Mouse (Mus musculus) limb, embryonic 12.5 days (tissue): Measurements from ENCODE around the gene Med12l. TPM values are rescaled to one million over a fixed set of nuclear protein-coding genes. Genes with fewer than 3 reads are reported as not detected.

ENCODE experiments used
- ATAC-seq: fragments of 200-750 bp; cut with Nextera tagmentation; 2 replicates; pipeline ENCODE4 v1.8.0; 2017; ENCODE audit warnings: low read depth, moderate TSS enrichment; ENCODE audit not compliant: insufficient number of reproducible peaks, insufficient read depth, low FRiP score, low TSS enrichment
- H3K27ac ChIP-seq: fragments of 300-500 bp; sonication (generic); 2 replicates; pipeline ENCODE4 v1.5.1; 2016; ENCODE audit warnings: mild to moderate bottlenecking, moderate library complexity
- H3K27me3 ChIP-seq: fragments of 300-500 bp; sonication (generic); 2 replicates; pipeline ENCODE4 v1.6.1; 2016; ENCODE audit warnings: mild to moderate bottlenecking, moderate library complexity
- H3K36me3 ChIP-seq: fragments of 300-500 bp; sonication (generic); 2 replicates; pipeline ENCODE4 v1.6.1; 2016; ENCODE audit warnings: mild to moderate bottlenecking, moderate library complexity
- H3K4me1 ChIP-seq: fragments of 300-500 bp; sonication (generic); replicated peaks from 2 replicates; pipeline ENCODE4 v1.6.1; 2016
- H3K4me2 ChIP-seq: fragments of 300-500 bp; sonication (generic); 2 replicates; pipeline ENCODE4 v1.6.1; 2016; ENCODE audit warnings: mild to moderate bottlenecking, moderate library complexity
- H3K4me3 ChIP-seq: fragments of 300-500 bp; sonication (generic); replicated peaks from 2 replicates; pipeline ENCODE4 v1.5.1; 2016; ENCODE audit warnings: mild to moderate bottlenecking
- H3K9ac ChIP-seq: fragments of 300-500 bp; sonication (generic); replicated peaks from 2 replicates; pipeline ENCODE4 v1.6.1; 2016; ENCODE audit warnings: mild to moderate bottlenecking, moderate library complexity
- H3K9me3 ChIP-seq: fragments of 300-500 bp; sonication (generic); 2 replicates; pipeline ENCODE4 v1.6.1; 2016; ENCODE audit warnings: mild to moderate bottlenecking, moderate library complexity
- WGBS: fragments of 180-500 bp; shearing (Covaris S2); methylation state at CpG from one replicate; pipeline ENCODE4 v1.1.7; 2016; 5-methylcytosine and 5-hydroxymethylcytosine counted together
- polyA plus RNA-seq: library from polyadenylated mRNA; unstranded; fragments of >200 nt; fragmentation: Nextera tagmentation; extraction: Ambion mirVana; gene quantifications from 2 replicates; pipeline ENCODE4 v1.2.1, GENCODE M21; 2016

Med12l gene
- polyA plus RNA-seq, 1 experiment from 2014 or later = 2.4 TPM

DNA sequence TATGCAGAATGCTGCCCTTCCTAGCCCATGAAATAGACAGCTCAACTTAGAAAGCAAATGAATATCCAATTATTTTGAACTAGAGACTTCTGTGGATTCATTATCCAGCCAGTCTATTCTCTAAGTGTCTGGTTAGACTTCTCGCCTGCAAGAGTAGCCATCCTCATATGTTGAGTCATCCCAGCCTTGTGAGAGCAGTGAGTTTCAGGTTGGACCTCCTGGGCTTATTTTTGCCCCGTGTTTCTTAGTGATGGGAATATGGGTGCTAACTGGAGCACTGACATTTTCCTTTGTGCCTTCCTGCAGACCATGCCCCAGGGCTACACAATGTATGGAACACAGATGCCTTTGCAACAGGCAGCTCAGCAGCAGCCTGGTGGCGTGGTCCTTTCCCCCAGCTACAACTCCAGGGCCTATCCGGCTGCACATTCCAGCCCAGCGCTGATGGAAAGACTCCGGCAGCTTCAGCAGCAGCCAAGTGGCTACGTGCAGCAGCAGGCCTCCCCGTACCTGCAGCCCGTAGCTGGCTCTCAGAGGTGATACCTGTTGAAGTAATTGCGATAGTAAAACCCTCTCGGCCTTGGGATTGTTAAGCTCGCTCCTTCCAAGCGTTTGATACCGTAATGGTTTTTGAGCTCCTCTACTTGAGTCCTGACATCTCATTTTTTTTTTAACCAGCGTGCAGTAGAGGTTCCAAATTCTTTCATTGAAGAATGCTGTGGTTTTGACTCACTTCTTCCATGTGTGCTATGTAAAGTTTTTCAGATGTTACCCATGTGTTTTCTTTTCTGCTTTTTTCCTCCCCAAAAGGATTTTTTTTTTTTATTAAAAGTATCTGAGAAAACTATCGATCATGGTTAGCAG lies 290.3 kb downstream of the Med12l start:
- peak overlapping the region; percentile 59 for H3K27ac ChIP-seq
- 0 out of 2 replicates have a peak, but pooled peaks cover 6% of the 10 kb centered on the region for H3K4me1 ChIP-seq

DNA sequence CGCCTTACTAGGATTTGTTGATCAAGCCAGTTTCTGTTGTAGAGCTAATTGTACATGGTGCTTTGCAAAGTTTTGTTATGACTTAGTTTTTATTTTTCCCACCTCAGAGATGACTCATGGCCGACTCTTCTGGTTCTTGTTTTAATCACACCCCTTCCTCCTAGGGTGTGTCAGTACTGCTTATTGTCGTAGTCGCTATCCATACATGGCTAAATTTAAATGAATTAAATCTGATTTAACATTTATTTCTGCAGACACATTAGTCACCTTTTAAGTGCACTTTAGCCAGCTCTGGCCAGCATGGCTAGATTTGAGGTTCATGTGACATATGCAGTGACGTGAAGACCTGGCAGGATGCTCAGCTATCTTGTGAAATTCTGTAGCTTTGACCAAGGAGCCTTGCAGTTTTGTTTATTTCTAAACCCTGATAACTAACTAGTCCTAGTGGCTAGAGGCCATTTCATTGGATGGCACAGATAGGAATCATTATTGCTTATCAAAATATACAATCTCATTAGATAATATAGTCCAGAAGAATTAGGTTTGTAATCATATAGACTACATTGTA lies 291.0 kb downstream of the Med12l start:
- no peaks in the 10 kb centered on the region for H3K27me3 ChIP-seq
- no peak overlapping the region for H3K4me2 ChIP-seq
- H3K4me1 ChIP-seq = 0 out of 2 replicates have a peak, but pooled peaks cover 6% of the 10 kb centered on the region
- H3K36me3 ChIP-seq = no peaks in the 10 kb centered on the region
- H3K4me3 ChIP-seq = no peak overlapping the region
- H3K9me3 ChIP-seq = no peaks in the 10 kb centered on the region
- no peak for ATAC-seq
- H3K27ac ChIP-seq = no peak overlapping the region
- 90% methylated on average over 5 of the region's 5 CpGs for WGBS
- no peak overlapping the region for H3K9ac ChIP-seq

More for the DNA sequence above, 290.3 kb downstream of the Med12l start:
- H3K9ac ChIP-seq = no peak overlapping the region
- no peaks in the 10 kb centered on the region for H3K9me3 ChIP-seq
- no peaks in the 10 kb centered on the region for H3K36me3 ChIP-seq
- ATAC-seq = peak; percentile 15; the same call in 1 of the 2 replicates
- 74% methylated on average over 16 of the region's 16 CpGs for WGBS
- no peak overlapping the region for H3K4me3 ChIP-seq
- no peak overlapping the region for H3K4me2 ChIP-seq
- no peaks in the 10 kb centered on the region for H3K27me3 ChIP-seq

DNA sequence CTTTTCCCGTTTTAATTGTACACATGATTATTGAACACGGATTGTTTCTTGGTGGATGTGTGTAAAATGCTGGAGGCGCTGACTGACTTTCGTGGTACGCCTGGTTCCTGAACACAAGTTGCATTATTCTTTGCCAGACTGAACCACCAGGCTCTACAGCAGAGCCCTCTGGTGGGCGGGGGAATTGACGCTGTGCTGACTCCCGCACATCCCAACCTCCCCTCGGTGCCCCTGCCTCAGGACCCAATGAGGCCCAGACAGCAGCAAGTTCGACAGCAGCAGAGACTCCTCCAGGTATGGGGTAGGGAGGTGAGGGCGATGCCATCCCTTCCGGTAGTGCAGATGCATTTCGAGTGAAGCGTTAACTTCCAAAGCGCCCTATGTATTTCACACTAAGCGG lies 292.0 kb downstream of the Med12l start:
- no peaks in the 10 kb centered on the region for H3K36me3 ChIP-seq
- 84% methylated on average over 16 of the region's 16 CpGs for WGBS
- H3K27me3 ChIP-seq = no peaks in the 10 kb centered on the region

DNA sequence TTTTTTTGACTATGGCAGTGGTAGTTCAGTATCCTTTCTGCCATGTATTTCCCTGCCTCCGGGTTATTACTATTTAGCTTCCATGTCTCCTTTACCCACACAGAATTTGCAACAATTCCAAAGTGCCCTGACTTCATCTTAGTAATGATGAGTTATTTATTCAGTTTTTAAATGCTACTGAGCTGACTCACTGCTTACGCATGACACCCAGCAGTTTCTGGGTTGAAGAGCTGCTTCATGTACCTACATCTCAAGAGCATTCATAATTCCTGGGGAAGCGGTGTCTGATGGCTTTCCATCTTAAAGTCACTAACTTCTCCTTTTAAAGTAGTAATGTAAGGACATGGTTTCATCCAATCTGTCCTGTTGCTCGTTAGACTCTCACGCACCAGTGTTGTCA lies 299.3 kb downstream of the Med12l start:
- Histone ChIP-seq H3K4me3 (no peak overlapping the region), H3K9me3 (no peaks in the 10 kb centered on the region), H3K4me2 (no peak overlapping the region), H3K9ac (no peak overlapping the region), H3K27me3 (no peaks in the 10 kb centered on the region), H3K4me1 (no peaks in the 10 kb centered on the region), H3K27ac (no peak overlapping the region), H3K36me3 (no peaks in the 10 kb centered on the region)
- no peak for ATAC-seq
- WGBS = 95% methylated on average over 5 of the region's 5 CpGs

More for the DNA sequence above, 292.0 kb downstream of the Med12l start:
- Histone ChIP-seq H3K27ac (no peak overlapping the region), H3K4me2 (no peak overlapping the region), H3K4me1 (0 out of 2 replicates have a peak, but pooled peaks cover 6% of the 10 kb centered on the region), H3K9me3 (no peaks in the 10 kb centered on the region), H3K4me3 (no peak overlapping the region), H3K9ac (no peak overlapping the region)
- ATAC-seq = no peak

DNA sequence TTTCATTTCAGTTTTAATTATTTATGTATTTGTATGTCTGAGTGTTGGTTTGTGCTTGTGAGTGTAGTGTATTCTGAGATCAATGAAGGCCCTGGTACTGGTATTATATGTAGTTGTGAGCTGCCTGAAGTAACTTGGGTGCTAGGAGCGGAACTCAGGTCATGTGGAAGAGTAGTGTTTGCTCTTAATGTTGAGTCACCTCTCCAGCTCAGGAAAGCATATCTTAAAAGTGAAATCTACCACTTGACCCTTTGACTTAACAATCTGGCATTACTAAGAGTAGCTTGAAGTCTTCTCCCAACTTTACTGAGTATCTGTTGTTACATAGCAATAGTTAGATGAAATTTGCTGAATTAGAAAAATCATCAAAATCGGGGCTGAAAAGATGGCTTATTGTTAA lies 299.9 kb downstream of the Med12l start:
- no peak overlapping the region for H3K27ac ChIP-seq
- 91% methylated on average over 2 of the region's 2 CpGs for WGBS
- no peak overlapping the region for H3K9ac ChIP-seq
- no peaks in the 10 kb centered on the region for H3K27me3 ChIP-seq
- H3K4me3 ChIP-seq = no peak overlapping the region
- no peak for ATAC-seq
- no peaks in the 10 kb centered on the region for H3K4me1 ChIP-seq
- H3K36me3 ChIP-seq = no peaks in the 10 kb centered on the region
- H3K9me3 ChIP-seq = no peaks in the 10 kb centered on the region
- no peak overlapping the region for H3K4me2 ChIP-seq

DNA sequence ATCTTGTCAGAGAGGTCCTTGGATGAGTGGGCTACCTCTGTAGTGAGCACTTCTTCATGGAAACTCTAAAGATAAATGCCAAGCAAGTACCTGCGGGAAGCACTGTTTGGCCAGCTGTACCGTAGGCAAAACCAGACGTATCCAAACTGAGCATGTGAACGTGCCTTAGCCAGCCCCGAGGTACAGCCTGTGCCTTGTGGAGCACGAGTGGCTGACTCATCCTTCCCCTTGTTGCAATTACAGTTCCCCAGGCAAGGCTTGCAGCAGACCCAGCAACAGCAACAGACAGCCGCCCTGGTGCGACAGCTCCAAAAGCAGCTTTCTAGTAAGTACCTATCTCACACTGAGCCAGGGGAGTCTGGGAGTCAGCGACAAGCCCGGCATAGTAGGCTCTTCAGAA lies 307.0 kb downstream of the Med12l start:
- Histone ChIP-seq H3K9ac (no peak overlapping the region), H3K27ac (no peak overlapping the region), H3K9me3 (no peaks in the 10 kb centered on the region), H3K4me1 (no peaks in the 10 kb centered on the region), H3K36me3 (peaks cover 13% of the 10 kb centered on the region), H3K4me3 (no peak overlapping the region), H3K27me3 (no peaks in the 10 kb centered on the region), H3K4me2 (no peak overlapping the region)
- WGBS = 88% methylated on average over 10 of the region's 10 CpGs
- no peak for ATAC-seq

DNA sequence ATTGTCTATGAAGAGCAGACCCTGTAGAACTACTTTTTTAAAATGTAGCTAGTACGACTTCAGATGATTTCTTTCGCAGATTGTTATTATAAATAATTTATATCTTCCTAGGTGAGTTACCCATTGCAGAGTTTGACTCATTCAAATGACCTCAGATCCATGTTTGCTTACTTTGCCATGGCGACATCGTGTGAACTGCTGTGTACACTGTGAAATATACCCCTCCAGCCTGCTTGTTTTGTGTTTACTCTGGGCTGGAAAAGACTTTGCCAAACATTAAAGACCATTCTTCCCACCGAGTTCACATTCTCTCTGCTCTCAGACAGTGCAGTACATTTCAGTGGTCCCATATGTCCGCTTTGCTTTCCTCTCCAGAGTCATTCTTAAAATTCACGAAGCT lies 310.5 kb downstream of the Med12l start:
- Histone ChIP-seq H3K27ac (no peak overlapping the region), H3K4me1 (no peaks in the 10 kb centered on the region), H3K9ac (no peak overlapping the region), H3K9me3 (no peaks in the 10 kb centered on the region), H3K4me2 (no peak overlapping the region), H3K4me3 (no peak overlapping the region), H3K27me3 (no peaks in the 10 kb centered on the region), H3K36me3 (peaks cover 39% of the 10 kb centered on the region)
- no peak for ATAC-seq
- 87% methylated on average over 7 of the region's 7 CpGs for WGBS

DNA sequence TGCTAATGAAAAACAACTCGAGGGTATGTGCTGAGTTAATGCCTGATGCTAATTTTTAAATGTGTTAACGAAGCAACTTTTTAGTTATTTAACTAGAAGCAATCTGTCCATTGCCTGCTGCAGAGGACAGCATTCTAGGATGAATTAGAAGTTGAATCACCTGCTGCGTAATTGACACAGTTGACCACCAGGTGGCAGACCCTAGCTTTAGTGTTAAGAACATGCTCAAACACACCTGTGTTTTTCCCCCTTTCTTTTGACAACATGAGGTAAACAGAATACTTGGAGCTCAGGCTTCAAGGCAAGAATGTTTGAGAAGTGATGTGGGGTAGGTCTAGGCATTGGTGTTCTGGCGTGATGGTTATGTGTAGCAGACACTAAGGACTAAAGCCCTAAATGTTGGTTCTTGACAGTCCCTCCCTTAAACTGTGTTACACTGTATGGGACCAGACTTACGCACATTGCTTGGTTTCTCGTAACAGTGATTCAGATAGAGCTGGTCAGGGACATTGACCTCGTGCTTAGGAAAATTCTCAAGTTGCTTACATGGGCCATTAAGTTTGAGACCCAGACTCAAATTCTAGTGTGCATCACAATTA lies 315.8 kb downstream of the Med12l start:
- no peaks in the 10 kb centered on the region for H3K27me3 ChIP-seq
- no peaks in the 10 kb centered on the region for H3K9me3 ChIP-seq
- no peak overlapping the region for H3K4me2 ChIP-seq
- H3K4me3 ChIP-seq = no peak overlapping the region
- no peaks in the 10 kb centered on the region for H3K4me1 ChIP-seq
- no peak for ATAC-seq
- no peak overlapping the region for H3K27ac ChIP-seq
- H3K9ac ChIP-seq = no peak overlapping the region
- H3K36me3 ChIP-seq = peaks cover 46% of the 10 kb centered on the region
- WGBS = 48% methylated on average over 7 of the region's 7 CpGs

DNA sequence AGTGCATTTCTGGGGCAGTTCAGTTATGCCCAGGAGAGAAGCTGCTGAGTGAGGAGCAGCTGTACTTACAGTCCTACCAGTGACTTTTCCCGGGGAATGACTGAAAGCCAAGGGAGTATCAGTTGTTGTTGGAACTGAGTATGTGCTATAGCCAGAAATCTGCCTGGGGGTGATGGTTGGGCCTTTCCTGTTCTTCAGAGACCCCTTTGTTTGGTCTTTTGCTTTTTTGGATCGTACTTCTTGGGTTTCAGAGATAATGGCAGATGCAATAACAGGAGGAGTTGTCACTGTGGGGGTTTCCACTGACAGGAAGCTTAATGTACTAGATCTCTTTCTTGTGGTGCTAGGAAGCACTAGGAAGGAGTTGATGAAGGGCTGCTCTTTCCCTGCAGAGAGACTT lies 322.9 kb downstream of the Med12l start:
- no peaks in the 10 kb centered on the region for H3K4me1 ChIP-seq
- no peak overlapping the region for H3K9ac ChIP-seq
- no peak for ATAC-seq
- no peak overlapping the region for H3K27ac ChIP-seq
- WGBS = 88% methylated on average over 2 of the region's 2 CpGs
- no peak overlapping the region for H3K4me3 ChIP-seq
- 0 out of 2 replicates have a peak, but pooled peaks cover 4% of the 10 kb centered on the region for H3K9me3 ChIP-seq
- no peaks in the 10 kb centered on the region for H3K27me3 ChIP-seq
- no peak overlapping the region for H3K4me2 ChIP-seq
- H3K36me3 ChIP-seq = peaks cover 52% of the 10 kb centered on the region

DNA sequence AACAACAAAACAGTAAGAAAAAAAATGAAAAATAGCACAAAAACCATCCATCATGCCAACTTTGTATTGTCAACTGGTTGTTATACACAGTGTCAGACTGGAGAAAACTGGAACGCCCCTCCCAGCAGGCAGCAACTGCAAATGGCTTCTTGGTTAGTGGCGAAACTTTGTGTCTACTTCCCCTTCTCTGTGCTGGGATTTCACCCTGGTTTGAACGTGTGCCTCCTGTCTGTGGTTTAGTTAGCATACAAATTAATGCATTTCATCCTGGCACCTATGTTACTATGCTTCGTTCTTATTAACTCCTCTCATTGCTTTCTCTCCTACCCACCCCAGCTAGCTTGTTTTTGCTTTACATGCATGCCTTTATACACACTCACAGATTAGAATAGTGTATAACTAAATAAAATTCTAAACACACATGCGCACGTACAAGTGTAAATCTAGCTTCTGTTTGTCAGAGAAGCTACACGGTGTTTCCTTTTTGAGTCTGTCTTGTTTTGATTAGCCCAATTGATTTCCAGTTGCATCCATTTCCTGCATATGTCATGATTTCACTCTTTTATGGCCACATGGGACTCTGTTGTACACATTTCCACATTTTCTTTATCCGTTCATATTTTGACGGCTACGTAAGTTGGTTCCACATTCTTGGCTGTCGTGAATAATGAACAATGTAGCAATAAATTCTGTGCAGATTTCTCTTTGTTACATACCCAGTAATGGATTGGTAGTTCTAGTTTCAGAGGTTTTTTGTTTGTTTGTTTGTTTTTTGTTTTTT lies 336.2 kb downstream of the Med12l start:
- 73% methylated on average over 11 of the region's 11 CpGs for WGBS
- ATAC-seq = no peak
- Histone ChIP-seq H3K27me3 (no peaks in the 10 kb centered on the region), H3K4me1 (no peaks in the 10 kb centered on the region), H3K4me3 (no peak overlapping the region), H3K9me3 (no peaks in the 10 kb centered on the region), H3K9ac (no peak overlapping the region), H3K27ac (no peak overlapping the region), H3K4me2 (no peak overlapping the region; the same call in 1 of the 2 replicates), H3K36me3 (peaks cover 16% of the 10 kb centered on the region; the same call in 1 of the 2 replicates)

DNA sequence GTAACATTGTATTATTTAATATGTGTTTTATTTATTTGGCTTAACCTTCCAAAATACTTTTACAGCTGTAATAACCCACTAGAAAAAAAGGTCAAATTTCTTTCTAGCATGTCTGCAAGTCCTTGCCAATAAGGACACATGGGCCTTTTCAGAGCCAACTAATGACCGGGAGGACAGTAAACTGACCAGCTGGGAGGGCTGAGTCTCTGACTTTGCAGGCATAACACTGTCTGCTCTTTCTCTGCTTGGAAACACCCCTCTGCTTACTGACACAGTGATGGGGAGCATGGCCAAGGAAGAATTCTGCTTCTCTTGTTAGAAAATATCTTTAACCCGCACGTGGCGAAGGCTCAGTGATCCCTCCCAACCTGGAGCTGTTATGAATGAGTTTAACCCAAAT lies 337.4 kb downstream of the Med12l start:
- no peaks in the 10 kb centered on the region for H3K9me3 ChIP-seq
- no peaks in the 10 kb centered on the region for H3K4me1 ChIP-seq
- WGBS = 66% methylated on average over 4 of the region's 4 CpGs
- H3K9ac ChIP-seq = no peak overlapping the region; the same call in 1 of the 2 replicates
- H3K36me3 ChIP-seq = peaks cover 15% of the 10 kb centered on the region; the same call in 1 of the 2 replicates
- peak overlapping the region; percentile 67 for H3K4me3 ChIP-seq
- H3K27me3 ChIP-seq = no peaks in the 10 kb centered on the region
- H3K4me2 ChIP-seq = peak overlapping the region; percentile 65
- H3K27ac ChIP-seq = no peak overlapping the region
- no peak for ATAC-seq
